Mouse (Mus musculus) thymus, adult 18-20 months (tissue): Measurements from ENCODE around the gene Ngdn.

ENCODE experiments used
- DNase-seq, 2 experiments: peaks; one replicate each; pipeline ENCODE4 v3.0.0; 2022; ENCODE audit warnings: mixed read lengths in 2 of 2

The Ngdn gene

DNA sequence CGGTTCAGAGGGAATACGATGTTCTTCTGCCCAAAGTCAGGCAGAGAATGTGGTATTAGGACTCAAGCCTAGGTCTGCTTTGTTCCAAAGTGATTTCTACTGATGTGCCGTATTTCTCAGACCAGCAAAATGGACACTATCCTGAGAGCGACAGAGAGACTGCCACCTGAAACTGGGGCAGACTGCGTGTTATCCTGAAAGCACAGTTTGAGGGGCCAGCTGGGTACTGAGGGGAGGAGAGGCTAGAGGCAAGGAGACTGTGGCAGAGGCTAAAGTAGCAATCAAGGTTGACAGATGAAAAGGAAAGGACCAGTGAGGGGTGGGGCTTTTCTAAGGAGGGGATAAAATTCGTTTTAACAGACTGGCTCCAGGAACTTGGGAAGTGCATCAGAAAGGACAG, 14.4 kb upstream of the Ngdn start:
- no peak for DNase-seq

DNA sequence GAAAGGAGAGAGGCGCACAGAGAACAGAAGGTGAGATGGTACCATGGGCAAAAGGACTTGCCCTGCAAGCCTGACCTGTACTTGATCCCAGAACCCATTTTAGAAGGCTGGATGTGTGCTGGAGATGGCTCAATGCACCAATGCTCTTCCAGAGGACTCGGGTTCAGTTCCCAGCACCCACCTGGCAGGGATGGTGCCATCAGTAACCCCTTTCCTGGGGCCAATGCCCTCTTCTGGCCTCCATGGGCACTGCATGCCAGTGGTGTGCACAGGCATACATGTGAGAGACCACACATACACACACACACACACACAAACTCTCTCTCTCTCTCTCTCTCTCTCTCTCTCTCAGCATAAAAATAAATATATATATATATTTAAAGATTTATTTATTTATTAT, 13.8 kb upstream of the Ngdn start:
- no peak for DNase-seq

DNA sequence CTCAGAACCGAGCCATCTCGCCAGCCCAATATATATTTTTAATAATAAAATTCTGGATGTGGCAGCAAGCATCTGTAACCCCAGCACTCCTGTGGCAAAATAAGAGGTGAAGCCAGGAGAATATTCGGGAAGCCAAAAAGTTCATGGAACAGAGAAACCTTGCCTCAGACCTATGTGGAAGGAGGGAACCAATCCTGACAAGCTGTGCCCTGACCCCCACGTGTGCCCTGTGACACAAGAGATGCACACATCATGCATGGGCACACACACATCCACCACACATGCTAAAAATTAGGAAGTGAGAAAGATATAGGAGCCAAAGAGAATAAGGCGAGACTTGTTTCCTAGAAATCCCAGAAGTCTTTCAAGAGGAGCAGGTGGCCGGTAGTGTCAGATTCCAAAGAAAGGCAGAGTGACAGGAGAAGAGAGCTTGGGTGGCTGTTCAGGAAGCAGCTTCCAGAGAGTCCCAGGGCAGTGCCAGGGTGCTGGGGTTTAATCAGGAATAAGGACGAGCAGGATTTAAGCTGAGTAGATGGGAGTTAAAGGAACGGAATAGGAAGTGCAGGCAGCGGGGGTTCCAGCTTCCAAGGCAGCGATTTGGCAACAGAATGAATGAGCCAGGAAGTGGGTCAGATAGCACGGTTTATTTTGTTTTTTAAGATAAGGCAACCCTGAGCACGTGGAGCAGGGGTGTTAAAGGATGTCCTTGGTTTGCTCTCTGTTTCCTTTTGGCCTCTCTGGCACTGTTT, 13.1 kb upstream of the Ngdn start:
- DNase-seq = no peak

DNA sequence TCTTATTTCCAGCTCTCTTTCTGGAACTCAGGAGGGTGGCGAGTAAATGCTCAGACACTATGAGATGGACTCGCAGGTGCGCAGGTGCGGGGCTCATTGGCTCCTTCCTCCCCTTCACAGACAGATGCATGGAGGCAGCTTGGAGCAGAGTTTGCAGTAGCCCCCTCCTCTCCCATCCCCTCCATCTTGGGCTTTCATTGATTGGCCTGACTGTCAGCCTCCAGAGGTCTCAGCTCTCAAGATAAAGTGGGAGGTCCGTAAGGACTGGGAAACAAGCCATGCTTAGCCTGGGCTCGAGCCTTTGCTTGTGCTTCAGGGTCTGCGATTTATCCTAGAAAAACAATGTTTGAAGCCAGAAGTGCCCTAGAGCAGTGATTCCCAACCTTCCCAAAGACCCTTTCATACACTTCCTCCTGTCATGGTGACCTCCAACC, 12.6 kb upstream of the Ngdn start:
- no peak for DNase-seq

DNA sequence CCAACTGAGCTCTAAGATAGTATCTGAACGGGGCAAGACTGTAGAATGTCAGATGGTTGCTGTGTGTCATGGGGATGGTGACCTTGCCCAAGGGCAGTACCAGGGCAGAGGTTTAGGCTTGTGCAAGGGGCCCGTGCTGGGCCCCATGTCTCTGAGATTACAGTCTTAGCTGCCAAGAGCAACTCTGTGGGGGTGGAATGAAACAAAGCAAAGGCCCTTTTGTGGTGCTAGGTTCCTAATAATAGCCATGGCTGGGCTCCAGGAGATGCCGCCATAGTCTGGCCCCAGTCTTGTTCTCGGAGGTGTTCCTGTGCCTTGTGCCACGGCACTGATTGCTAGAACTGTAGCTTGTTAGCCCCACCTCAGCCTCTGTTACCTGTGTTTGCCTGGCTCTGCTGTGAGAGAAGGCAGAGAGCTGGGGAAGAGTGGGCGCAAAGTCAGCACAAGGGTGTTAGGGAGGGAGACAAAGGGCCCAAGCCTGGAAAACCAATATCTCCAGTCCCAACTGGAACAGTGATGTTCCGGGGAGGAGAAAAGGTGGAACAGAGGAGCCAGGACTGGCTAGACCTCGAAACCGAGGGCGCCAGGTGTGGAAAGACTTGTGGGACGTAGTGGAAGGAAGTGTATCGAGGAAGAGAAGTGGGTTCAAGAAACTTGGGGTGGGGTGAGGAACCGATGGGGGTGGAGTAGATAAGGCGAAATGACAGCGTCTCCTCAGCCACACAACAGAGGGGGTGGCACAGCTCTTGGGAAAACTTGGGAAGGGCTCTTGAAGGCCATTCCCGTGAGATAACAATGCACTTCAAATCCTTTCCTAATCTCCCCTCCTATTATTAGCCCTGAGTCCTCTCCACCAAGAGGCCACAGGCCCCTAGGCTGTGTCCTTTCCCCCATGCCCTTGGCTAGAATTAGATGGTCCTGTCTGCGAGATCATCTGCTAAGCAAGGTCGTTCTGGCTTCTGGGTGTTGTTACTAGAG, 11.1 kb upstream of the Ngdn start:
- DNase-seq = no peak

DNA sequence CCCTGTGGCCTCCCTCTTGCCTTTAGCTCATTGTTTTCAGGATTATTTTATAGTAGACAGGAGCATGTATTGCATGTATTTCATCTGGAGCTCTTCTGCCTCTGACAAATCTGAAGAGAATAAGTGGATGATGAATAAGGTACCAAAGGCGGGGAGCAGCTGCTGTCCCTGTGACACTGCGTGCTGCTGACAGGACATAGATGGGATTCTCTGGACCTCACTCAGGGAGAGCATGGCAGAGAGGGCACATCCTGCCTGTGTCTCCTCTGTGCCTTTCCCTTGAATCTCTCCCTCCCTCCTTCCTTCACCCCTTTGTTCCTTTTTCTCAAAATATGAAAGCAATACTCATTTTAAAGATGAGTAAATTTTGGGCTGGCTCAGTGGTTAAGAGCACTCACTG, 9.7 kb upstream of the Ngdn start:
- no peak for DNase-seq

DNA sequence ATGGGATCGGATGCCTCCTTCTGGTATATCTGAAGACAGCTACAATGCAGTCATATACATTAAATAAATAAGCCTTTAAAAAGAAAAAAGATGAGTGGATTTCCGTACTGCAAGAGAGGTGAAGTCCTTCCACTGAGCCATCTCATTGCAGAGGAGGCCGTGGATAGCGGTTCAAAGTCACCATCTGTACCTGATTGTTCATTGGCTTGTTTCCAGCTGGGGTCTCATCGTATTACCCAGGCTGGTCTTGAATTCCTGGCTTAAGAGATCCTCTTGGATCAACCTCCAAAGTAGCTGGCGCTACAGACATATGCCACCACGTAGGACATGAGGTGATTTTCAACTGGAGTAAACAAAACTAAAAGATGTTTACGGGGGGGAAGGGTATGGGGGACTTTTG, 9.3 kb upstream of the Ngdn start:
- DNase-seq = no peak

DNA sequence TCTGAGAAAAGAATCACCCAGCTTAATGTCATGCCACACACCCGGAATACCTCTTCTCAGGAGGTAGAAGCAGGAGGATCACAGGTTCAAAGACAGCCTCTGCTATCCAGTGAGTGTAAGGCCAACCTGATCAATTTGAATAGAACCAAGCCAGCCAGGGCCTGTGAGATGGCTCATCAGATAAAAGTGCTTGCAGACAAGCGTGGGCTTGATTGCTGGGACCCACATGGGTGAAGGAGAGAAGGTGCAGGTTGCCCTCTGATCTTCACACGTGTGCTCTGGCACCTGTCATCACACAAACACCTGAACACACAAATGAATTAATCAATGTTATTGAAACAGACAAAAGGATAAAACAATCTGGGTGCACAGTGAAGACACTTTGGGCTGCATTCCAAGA, 8.7 kb upstream of the Ngdn start:
- no peak for DNase-seq

DNA sequence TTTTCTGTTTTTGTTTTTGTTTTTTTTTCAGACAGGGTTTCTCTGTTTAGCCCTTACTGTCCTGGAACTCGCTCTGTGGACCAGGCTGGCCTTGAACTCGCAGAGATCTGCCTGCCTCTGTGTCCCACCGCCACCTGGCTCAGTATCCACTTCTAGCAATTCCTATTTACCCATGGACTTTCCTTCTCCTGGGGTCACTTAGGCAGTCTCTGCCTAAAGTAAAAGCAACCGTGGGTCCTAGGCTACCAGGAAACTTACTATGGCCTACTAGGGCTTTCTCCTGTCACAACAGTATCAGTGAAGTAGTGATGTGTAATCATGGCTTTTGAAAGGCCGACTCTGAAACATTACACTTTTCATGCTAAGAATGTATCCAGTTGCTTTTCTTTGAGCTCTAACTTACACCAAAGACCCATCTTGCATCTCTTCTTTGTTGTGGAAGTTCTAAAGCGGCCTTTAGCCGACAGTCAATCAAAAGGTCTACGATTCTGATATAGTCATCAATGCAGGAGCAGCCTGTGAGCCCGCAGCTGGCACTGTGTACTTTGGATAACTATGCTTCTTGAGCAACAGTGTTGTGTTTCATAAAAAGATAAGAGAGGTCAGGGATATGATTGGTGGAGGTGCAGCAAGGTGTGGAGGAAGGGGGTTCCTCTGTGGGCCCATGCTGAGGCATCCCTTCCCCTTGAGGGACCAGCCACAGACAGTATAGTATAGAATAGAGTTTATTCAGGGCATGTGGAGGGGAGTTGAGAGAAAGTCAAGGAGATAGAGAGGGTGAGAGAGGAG, 7.9 kb upstream of the Ngdn start:
- no peak for DNase-seq

DNA sequence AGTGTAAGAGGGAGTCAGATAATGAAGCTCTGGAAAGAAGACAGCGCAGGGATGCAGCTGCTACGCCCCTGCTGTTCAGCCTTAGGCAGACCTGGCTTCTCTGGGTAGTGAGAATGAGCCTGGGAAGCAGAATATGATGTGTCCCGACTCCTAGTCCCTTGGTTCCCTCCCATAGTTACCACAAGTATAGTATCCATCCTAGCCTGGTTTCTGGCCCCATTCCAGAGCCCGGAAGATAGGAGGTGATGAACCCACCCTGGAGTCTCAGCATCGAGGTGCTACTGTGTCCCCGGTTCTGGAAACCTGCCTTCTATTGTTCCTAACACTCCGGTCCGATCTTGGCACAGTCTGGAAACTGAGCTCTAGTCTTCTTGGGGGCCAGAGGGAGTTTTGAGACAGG, 6.8 kb upstream of the Ngdn start:
- no peak for DNase-seq

DNA sequence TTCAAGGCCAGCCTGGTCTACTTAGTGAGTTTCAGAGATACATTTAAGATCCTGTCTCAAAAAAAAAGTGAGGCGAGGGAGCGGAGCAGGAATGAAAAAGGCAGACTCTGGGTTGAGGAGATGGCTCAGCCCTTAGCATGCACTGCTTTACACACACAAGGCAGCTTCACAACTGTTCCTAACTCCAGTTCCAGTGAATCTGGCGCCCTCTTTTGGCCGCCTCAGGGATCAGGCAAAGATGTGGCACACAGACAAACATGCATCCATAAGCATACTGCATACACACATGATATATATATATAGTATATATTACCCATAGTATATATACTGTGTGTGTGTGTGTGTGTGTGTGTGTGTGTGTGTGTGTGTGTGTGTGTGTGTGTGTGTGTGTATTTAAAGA, 4.1 kb upstream of the Ngdn start:
- no peak for DNase-seq

DNA sequence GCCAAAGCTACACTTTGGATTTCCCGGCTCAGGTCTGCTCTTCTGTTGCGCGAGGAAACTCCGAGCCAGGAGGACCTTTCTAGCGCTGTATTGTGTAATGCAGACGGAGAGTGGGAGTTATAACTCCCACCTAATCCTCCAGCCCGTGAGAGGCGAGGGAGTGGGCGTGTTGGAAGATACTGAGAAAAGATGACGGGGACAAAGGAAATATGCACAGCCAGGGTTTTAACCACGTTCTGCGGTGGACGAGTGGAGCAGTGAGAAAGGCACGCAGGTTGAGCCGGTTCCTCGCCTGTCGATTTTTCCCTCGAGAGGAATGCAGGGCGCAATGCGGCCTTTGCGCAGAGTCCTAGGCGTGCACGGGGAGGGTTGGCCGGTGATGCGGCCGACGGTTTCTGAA, 663 bp upstream of the Ngdn start:
- no peak for DNase-seq

DNA sequence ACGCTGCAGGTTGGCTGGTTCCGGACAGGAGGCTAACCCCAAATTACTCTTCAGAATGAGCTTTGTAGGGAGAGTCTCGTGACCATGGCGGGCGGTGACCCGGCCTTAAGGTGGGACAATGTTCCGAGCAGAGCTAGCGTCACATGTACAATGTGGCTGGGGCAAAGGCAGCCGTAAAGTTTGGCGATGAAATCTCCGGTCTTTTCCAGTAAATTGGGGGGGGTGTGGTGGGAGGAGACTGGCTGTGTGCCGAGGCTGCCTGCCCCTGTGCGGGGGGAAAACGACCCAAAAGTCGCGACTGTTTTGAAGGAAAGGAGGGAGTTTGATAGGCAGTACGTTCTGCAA, 485 bp downstream of the Ngdn start:
- DNase-seq = no peak

DNA sequence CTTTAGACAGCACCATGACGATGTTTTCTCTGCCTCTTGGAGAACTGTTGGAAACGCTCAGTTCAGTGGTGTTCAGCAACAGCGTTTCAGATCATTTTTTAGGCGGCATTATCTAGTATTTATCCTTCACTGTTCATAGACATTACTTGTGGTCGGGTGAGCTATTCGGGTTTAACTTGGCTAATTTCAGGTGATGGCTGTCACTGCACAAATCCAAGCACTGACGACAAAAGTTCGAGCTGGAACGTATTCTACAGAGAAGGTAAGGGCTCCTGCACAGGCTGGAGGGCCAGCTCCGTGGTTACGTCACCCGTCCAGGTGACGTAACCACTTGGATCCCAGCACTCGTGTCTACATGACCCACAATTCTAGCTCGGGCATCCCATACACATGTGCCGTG, 1.6 kb downstream of the Ngdn start:
- no peak for DNase-seq

DNA sequence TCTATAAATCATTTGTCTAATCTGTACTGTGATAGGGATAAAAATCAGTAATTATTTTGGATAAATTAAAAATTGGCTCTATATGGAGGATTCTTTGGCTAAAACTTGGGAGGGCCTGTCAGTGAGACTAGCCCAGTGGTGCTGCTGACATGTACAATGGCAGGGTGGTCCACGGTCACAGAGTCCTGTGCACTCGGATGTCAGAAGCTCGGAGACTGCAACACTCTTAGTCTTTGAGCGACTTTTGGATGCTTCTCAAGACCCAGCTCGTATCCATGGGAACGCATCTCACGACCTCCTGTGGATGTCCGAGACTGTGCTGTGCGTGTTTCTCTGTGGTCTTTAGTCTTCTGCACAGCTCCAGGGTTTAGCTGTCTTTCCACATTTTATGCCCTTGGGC, 5.1 kb downstream of the Ngdn start:
- DNase-seq = no peak

DNA sequence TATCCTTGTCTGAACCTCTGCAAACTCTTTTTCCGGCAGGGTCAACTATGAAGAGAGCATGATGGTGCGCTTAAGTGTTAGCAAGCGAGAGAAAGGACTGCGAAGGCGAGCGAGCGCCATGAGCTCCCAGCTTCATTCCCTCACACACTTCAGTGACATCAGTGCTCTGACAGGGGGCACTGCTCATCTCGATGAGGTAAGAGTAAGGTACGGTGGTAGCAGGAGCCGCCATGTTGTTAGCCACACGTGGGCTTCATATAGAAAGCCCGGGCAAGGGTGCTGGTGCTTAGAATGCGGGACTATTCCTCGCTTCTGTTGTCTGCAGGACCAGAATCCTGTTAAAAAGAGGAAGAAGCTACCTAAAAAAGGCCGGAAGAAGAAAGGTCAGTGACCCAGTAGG, 7.8 kb downstream of the Ngdn start:
- no peak for DNase-seq

DNA sequence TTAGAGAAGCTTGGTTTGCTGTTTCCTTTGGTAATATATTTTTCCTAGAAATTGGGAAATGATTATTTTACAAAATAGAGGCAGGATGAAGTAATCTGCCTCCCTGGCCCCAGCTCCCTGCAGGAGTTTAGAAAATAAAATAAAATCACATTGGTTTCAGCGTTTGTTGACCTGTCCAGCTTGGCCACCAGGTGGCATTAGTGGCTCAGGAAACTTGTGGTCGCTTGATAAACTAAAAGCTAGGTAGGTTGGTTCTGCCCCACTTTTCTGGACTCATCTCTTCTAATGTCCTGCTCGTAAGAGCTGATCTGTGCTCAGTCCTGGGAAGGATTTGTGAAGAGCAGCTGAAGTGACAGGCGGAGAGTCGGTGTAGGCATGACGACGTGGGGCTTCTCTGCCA, 9.0 kb downstream of the Ngdn start:
- no peak for DNase-seq

DNA sequence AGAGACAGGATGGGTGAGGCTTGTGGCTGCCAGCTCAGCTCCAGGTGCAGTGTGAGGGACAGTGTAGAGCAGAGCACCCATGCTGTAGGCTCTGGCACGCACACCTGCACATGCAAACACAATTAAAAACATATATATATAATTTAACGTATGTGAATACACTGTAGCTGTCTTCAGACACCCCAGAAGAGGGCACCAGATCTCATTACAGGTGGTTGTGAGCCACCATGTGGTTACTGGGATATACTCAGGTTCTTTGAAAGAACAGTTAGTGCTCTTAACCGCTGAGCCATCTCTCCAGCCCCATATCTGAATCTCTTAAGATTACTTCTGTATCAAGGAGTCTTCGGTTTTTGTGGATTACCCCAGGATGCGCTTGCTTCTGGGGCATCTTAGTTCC, 10.3 kb downstream of the Ngdn start:
- no peak for DNase-seq

DNA sequence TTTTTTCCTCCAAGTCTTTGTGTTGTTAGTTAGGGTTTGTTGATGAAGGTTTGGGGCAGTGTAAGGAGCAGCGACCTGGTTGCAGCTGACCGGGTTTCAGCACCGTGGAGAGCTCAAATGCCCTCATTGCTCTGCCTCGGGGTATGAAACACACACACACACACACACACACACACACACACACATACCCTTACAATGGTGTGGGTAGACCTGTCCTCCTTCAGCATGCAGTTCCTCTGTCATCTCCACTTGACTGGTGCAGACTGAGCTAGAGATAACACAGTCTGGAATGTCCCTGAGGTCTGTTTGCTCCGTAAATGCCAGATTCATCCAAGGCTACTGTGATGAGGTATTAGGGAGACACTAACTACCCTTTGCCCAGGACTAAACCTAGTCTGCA, 12.0 kb downstream of the Ngdn start:
- no peak for DNase-seq

DNA sequence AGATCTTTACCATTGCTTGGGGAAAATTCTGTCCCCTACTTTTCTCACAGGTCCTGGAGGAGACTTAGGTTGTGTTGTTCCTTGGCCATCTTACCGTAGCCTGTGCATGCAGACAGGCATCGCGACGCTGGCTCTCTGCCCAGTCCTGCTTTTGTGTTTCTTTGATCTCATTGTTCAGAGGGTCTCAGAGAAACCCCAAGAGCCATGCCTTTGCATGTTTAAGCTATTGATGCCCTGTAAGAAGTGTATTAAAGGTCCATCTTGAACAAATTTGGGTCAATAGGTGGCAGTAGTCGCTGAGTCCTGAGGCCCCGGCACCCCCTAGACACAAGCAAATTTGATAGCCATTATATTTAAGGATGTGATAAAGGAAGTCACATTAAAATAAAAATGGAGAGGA, 12.4 kb downstream of the Ngdn start:
- DNase-seq = no peak

DNA sequence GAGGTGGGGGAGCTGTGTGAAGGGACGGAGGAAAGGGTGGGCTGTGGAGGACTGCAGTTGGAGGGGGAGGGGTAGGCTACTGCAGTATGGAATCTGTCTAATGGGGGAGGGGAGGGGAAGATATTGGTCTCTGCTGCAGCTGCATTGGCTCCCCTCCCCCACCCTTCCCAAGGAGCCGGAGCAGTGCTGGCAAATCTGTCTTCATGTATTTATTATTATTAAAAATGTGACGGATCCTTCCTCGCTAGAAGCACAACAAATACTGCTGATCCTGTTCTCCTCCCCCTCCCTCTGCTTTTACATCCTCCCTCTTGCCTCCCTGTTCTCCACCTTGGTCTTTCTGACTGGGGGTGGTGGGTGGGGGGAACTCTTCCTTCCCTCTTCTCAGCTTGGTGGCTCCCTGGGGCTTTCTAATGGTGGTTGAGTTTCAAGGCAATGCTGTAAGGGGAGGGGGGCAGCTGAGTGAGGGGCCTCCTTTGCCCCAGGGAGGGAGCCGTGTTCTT, 13.1 kb downstream of the Ngdn start:
- no peak for DNase-seq

DNA sequence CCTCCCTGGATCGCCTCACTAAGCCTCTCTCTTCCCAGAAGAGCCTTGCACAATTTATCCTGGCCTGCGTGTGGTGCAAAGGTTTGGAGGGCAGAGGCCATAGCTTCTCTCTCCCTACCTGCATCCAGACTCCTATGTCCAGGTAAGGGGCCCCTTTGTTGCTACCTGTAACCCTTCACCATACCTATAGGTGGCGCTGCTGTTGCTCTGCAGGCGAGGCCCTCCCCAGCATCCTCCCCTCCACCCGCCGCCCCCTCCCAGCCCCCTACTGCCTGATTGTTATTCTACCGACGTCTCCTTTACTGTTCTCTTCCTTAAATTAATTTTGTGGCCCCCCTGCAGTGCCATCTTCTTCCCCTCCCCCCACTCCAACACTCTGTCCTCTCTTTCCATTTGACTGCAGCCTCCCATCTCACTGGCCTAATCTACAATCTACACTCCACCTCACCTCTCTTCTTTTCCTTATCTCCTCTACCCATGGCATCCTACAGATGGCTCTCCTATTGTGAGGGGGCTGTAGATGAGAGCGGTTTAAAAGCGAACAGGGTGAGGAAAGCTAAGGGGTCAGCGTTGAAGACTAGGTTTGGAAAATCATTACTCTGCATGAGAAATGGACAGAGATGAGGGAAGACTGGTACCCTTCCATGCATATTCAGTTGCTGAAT, 13.9 kb downstream of the Ngdn start:
- DNase-seq = no peak

DNA sequence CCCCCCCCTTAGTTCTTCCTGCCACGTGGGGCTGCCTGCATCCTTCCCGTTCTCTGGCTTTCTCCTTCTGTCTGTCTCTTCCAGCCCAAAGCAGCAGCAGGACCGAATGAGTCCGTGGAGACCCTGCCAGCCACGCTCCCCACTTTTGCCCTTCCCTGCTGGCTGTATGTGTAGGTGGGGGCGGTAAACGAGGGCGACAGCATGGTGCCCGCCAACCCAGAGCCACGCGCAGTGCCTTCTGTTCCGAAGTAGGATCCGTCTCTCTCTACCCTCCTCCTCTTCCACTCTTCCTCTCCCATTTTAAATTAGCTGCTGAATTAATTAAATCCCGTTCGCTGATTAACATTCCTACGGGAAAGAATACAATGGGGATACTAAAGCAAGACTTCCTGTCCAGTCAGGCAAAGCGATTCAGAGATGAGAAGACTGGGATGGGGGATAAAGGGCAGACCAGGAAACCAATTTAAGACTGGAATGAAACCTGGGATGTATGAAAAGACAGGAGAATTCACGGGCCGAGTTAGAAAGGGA, 17.5 kb downstream of the Ngdn start:
- DNase-seq = no peak
